Mouse (Mus musculus): ENCODE data around the gene Epb41. TPM values are rescaled to one million over a fixed set of nuclear protein-coding genes. Genes with fewer than 3 reads are reported as not detected.

Epb41 gene
- polyA plus RNA-seq, 1 experiment from 2014 or later, result 122 TPM

GRCm38 (mm10) chr4:132029851-132030741 is 45.0 kb downstream of the Epb41 start:
- DNase-seq (ENCODE audit: low spot score), result no peak
- H3K27ac ChIP-seq, result no peak overlapping the region
- H3K9me3 ChIP-seq (replicated peaks), result no peaks in the 10 kb centered on the region
- 0 out of 2 replicates have a peak, but pooled peaks cover 4% of the 10 kb centered on the region for H3K36me3 ChIP-seq
- no peak overlapping the region for H3K4me3 ChIP-seq
- 72% methylated on average over 10 of the region's 10 CpGs for WGBS
- H3K27me3 ChIP-seq (ENCODE audit: low read depth, poor library complexity, severe bottlenecking), result no peaks in the 10 kb centered on the region
- H3K4me1 ChIP-seq, result peaks cover 31% of the 10 kb centered on the region

DNA sequence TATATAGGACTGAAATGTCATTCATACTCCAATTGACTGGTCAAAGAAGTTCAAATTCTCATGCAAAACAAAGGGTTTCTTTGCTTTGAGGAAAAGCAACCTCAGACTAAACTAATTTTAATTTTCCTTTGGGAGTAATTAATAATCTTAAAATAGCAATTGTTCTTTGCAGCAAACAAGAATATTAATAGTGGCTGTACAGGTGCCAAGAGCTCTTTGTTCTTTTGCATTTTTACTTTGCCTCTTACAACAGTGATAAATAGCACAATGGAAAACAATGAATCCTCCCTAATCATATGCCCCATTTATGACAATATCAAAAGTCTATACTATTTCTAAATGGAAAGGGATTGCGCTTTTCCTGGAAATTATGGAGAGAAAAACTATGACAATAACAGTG is 47.3 kb downstream of the Epb41 start:
- H3K27ac ChIP-seq, result no peak overlapping the region
- H3K27me3 ChIP-seq (ENCODE audit: low read depth, poor library complexity, severe bottlenecking), result no peaks in the 10 kb centered on the region
- H3K4me3 ChIP-seq, result no peak overlapping the region
- peaks cover 4% of the 10 kb centered on the region; the same call in 1 of the 2 replicates for H3K36me3 ChIP-seq
- H3K4me1 ChIP-seq, result peaks cover 27% of the 10 kb centered on the region
- H3K9me3 ChIP-seq (replicated peaks), result no peaks in the 10 kb centered on the region
- no peak for DNase-seq (ENCODE audit: low spot score)
- 93% methylated on average over 1 of the region's 1 CpGs for WGBS

DNA sequence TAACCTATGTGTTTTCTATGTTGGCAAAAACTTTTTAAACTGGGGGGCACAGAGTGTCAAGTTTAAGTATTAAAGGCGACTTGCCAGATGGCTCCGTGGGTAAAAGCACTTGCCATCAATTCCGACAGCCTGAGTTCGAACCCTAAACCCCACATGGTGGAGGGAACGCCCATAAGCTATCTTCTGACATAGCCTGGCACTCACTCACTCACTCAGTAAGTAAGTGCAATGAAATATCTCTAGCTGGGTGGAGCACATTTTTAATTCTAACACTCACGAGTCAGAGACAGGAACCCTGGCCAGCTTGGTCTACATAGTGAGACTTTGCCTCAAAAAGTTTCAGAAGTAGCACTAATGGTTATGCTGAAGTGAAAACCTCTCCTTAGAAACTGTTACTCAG is 48.0 kb downstream of the Epb41 start:
- H3K27ac ChIP-seq, result no peak overlapping the region
- no peak for DNase-seq (ENCODE audit: low spot score)
- H3K36me3 ChIP-seq, result peaks cover 9% of the 10 kb centered on the region
- H3K27me3 ChIP-seq (ENCODE audit: low read depth, poor library complexity, severe bottlenecking), result no peaks in the 10 kb centered on the region
- peaks cover 27% of the 10 kb centered on the region for H3K4me1 ChIP-seq
- H3K9me3 ChIP-seq (replicated peaks), result no peaks in the 10 kb centered on the region
- H3K4me3 ChIP-seq, result no peak overlapping the region
- WGBS, result 82% methylated on average over 6 of the region's 6 CpGs

DNA sequence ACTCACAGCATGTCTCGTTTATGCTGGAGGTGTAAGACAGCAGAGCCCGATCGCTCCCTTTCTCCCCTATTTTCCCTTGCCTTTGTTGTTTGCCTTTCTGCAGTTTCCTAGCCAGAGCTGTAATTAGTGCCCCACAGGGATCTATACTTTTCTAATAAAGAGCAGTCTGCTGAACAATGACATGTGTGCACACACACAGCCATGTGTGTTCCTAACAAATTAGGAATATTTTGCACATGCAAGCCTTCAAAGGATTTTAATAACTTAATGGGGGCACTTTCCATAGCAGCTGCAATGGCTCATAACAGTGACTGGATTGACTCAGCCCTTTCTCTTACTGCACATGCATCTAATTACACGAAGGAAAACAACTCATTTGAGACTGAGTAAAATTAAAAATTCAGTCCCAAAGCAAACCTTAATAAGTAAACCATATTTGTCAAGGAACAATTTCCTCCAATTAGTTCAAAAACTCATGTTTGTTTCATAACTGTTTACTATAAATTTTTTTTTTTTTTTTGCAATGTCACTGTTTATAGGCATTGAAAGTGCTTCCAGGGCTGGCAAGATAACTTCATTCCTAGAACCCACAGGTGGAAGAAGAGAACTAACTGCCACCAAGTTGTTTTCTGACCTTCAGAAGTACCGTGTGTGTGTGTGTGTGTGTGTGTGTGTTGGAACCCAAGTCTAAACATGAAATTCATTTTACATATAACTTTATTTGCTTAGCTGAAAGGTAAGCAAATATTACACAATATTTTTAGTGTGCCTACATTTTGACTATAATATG is 49.2 kb downstream of the Epb41 start:
- peaks cover 13% of the 10 kb centered on the region for H3K36me3 ChIP-seq
- H3K4me3 ChIP-seq, result no peak overlapping the region
- WGBS, result 42% methylated on average over 5 of the region's 5 CpGs
- H3K4me1 ChIP-seq, result peaks cover 17% of the 10 kb centered on the region
- no peaks in the 10 kb centered on the region for H3K27me3 ChIP-seq (ENCODE audit: low read depth, poor library complexity, severe bottlenecking)
- no peak overlapping the region for H3K27ac ChIP-seq
- DNase-seq (ENCODE audit: low spot score), result no peak
- no peaks in the 10 kb centered on the region for H3K9me3 ChIP-seq (replicated peaks)

- no peak overlapping the region for H3K4me3 ChIP-seq
- no peak for DNase-seq (ENCODE audit: low spot score)
- peaks cover 13% of the 10 kb centered on the region for H3K36me3 ChIP-seq
- 86% methylated on average over 2 of the region's 2 CpGs for WGBS
- no peaks in the 10 kb centered on the region for H3K9me3 ChIP-seq (replicated peaks)
- no peaks in the 10 kb centered on the region for H3K27me3 ChIP-seq (ENCODE audit: low read depth, poor library complexity, severe bottlenecking)
- H3K4me1 ChIP-seq, result peaks cover 14% of the 10 kb centered on the region
- H3K27ac ChIP-seq, result no peak overlapping the region
These were observed 49.9 kb downstream of the Epb41 start for GRCm38 (mm10) chr4:132025264-132025663.

DNA sequence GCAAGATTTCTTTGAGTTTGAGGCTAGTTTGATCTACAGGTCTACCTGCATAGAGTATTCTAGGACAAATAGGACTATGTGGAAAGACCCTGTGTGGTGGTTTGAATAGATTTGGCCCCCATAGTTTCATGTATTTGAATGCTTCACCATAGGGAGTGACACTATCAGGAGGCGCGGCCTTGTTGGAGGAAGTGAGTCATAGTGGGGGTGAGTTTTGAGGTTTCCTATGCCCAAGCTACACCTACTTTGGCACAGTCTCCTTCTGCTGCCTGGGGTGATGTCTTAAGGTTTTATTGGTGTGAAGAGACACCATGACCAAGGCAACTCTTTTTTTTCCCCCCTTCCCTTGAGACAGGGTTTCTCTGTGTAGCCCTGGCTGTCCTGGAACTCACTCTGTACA is 51.3 kb downstream of the Epb41 start:
- Histone ChIP-seq H3K27ac (no peak overlapping the region), H3K4me1 (peaks cover 14% of the 10 kb centered on the region), H3K4me3 (no peak overlapping the region), H3K36me3 (peaks cover 13% of the 10 kb centered on the region), H3K9me3 (replicated peaks) (no peaks in the 10 kb centered on the region), H3K27me3 (ENCODE audit: low read depth, poor library complexity, severe bottlenecking) (no peaks in the 10 kb centered on the region)
- no peak for DNase-seq (ENCODE audit: low spot score)
- 95% methylated on average over 2 of the region's 2 CpGs for WGBS

GRCm38 (mm10) chr4:132022639-132023038 is 52.5 kb downstream of the Epb41 start:
- Histone ChIP-seq H3K36me3 (peaks cover 13% of the 10 kb centered on the region), H3K27me3 (ENCODE audit: low read depth, poor library complexity, severe bottlenecking) (no peaks in the 10 kb centered on the region), H3K27ac (no peak overlapping the region), H3K4me3 (no peak overlapping the region), H3K4me1 (peaks cover 14% of the 10 kb centered on the region), H3K9me3 (replicated peaks) (no peaks in the 10 kb centered on the region)
- 95% methylated on average over 4 of the region's 4 CpGs for WGBS
- no peak for DNase-seq (ENCODE audit: low spot score)

DNA sequence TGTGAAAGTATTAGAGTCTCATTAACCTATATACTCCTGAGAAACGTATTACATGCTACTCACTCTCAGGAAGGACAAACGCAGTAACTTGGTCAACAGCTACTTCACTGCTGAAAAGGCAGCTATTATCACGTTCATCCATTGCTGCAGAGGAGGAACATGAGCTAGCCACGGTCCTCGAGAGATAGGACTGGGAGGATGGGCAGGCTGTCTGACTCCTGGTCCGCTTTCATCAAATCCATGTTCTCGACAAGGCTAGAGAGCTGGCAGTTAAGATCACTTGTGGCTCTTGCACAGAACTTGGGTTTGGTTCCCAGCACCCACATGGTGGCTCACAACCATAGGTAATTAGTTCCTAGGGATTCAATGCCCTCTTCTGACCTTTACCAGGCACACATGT is 53.2 kb downstream of the Epb41 start:
- no peaks in the 10 kb centered on the region for H3K9me3 ChIP-seq (replicated peaks)
- peaks cover 13% of the 10 kb centered on the region for H3K36me3 ChIP-seq
- peaks cover 14% of the 10 kb centered on the region for H3K4me1 ChIP-seq
- no peak overlapping the region for H3K27ac ChIP-seq
- WGBS, result 90% methylated on average over 7 of the region's 7 CpGs
- H3K4me3 ChIP-seq, result no peak overlapping the region
- H3K27me3 ChIP-seq (ENCODE audit: low read depth, poor library complexity, severe bottlenecking), result no peaks in the 10 kb centered on the region
- no peak for DNase-seq (ENCODE audit: low spot score)

DNA sequence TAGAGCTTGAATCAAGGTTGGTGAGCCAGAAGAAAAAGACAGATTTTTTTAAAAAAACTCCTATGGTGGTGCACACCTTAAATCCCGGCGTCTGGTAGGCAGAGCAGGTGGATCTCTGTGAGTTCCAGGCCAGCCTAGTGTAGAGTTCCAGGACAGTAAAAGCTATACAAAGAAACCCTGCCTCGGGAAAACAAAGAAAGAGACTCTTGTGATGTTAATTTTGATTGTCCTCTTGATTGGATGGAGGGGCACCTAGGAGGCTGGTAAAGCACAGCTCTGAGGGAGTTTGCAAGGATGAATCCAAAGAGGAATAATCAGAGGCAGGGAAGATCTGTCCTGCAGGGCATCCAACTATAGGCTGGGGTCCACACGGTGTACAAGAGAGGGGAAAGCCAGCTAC is 56.6 kb downstream of the Epb41 start:
- DNase-seq (ENCODE audit: low spot score), result no peak
- WGBS, result 54% methylated on average over 4 of the region's 4 CpGs
- peaks cover 9% of the 10 kb centered on the region for H3K36me3 ChIP-seq
- H3K4me1 ChIP-seq, result no peaks in the 10 kb centered on the region
- H3K27ac ChIP-seq, result no peak overlapping the region
- no peak overlapping the region for H3K4me3 ChIP-seq
- no peaks in the 10 kb centered on the region for H3K9me3 ChIP-seq (replicated peaks)
- H3K27me3 ChIP-seq (ENCODE audit: low read depth, poor library complexity, severe bottlenecking), result no peaks in the 10 kb centered on the region

DNA sequence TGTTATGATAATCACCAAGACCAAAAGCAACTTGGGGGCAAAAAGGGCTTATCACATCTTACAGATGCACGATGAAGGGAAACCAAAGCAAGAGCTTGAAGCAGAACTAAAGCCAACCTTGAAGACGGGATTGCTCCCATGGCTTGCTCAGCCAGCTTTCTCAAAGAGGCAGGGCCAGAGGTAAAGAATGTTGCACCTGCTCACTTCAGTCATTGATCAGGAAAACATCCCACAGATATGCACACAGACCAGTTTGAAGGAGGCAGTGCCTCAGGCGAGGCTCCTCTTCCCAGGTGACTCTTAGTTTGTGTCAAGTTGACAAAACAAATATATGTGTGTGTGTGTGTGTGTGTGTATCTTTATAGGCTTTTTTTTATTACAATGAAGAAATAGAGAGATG is 59.7 kb downstream of the Epb41 start:
- Histone ChIP-seq H3K4me3 (no peak overlapping the region), H3K27me3 (ENCODE audit: low read depth, poor library complexity, severe bottlenecking) (no peaks in the 10 kb centered on the region), H3K27ac (no peak overlapping the region), H3K36me3 (no peaks in the 10 kb centered on the region; the same call in 1 of the 2 replicates), H3K4me1 (no peaks in the 10 kb centered on the region), H3K9me3 (replicated peaks) (no peaks in the 10 kb centered on the region)
- no peak for DNase-seq (ENCODE audit: low spot score)
- 87% methylated on average over 3 of the region's 3 CpGs for WGBS

GRCm38 (mm10) chr4:132011619-132012018 is 63.5 kb downstream of the Epb41 start:
- Histone ChIP-seq H3K9me3 (replicated peaks) (no peaks in the 10 kb centered on the region), H3K4me3 (no peak overlapping the region), H3K27ac (no peak overlapping the region), H3K36me3 (peaks cover 10% of the 10 kb centered on the region), H3K27me3 (ENCODE audit: low read depth, poor library complexity, severe bottlenecking) (no peaks in the 10 kb centered on the region), H3K4me1 (no peaks in the 10 kb centered on the region)
- WGBS, result 93% methylated on average over 3 of the region's 3 CpGs
- DNase-seq (ENCODE audit: low spot score), result no peak

GRCm38 (mm10) chr4:132010416-132010815 is 64.7 kb downstream of the Epb41 start:
- WGBS, result 89% methylated on average over 8 of the region's 8 CpGs
- Histone ChIP-seq H3K9me3 (replicated peaks) (no peaks in the 10 kb centered on the region), H3K4me3 (no peak overlapping the region), H3K36me3 (peaks cover 22% of the 10 kb centered on the region), H3K4me1 (no peaks in the 10 kb centered on the region), H3K27ac (no peak overlapping the region), H3K27me3 (ENCODE audit: low read depth, poor library complexity, severe bottlenecking) (no peaks in the 10 kb centered on the region)
- no peak for DNase-seq (ENCODE audit: low spot score)

DNA sequence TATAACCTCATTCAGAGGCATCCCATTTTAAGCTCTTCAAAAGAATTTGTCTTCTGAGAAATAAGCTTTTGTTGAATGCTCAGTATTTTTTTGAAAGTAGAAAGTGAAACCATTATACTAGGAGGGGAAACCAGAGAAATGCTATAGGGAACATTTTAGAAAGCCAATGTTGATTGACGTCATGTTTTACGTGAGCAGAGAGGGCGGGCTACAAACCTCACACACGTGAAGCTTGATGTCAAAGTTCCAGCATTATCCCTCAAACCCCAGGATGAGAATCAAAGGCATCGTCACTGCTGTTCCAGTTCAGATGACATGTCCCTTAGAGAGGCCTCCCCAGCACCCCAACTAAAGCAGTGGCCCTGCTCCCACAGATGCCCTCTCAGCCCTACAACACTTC is 66.9 kb downstream of the Epb41 start:
- 88% methylated on average over 5 of the region's 5 CpGs for WGBS
- Histone ChIP-seq H3K9me3 (replicated peaks) (no peaks in the 10 kb centered on the region), H3K4me1 (no peaks in the 10 kb centered on the region), H3K36me3 (peaks cover 44% of the 10 kb centered on the region), H3K27ac (no peak overlapping the region), H3K27me3 (ENCODE audit: low read depth, poor library complexity, severe bottlenecking) (no peaks in the 10 kb centered on the region), H3K4me3 (no peak overlapping the region)
- DNase-seq (ENCODE audit: low spot score), result no peak

Measured in limb, embryonic 10.5 days (tissue).